Mouse (Mus musculus) frontal cortex, postnatal 36 days (tissue): ENCODE results near the gene Phf7.

Source experiments
- DNase-seq, 2 experiments: peaks; one replicate each; pipeline ENCODE4 v3.0.0; 2022; ENCODE audit warnings: low spot score in 2 of 2

Gene Phf7

DNA sequence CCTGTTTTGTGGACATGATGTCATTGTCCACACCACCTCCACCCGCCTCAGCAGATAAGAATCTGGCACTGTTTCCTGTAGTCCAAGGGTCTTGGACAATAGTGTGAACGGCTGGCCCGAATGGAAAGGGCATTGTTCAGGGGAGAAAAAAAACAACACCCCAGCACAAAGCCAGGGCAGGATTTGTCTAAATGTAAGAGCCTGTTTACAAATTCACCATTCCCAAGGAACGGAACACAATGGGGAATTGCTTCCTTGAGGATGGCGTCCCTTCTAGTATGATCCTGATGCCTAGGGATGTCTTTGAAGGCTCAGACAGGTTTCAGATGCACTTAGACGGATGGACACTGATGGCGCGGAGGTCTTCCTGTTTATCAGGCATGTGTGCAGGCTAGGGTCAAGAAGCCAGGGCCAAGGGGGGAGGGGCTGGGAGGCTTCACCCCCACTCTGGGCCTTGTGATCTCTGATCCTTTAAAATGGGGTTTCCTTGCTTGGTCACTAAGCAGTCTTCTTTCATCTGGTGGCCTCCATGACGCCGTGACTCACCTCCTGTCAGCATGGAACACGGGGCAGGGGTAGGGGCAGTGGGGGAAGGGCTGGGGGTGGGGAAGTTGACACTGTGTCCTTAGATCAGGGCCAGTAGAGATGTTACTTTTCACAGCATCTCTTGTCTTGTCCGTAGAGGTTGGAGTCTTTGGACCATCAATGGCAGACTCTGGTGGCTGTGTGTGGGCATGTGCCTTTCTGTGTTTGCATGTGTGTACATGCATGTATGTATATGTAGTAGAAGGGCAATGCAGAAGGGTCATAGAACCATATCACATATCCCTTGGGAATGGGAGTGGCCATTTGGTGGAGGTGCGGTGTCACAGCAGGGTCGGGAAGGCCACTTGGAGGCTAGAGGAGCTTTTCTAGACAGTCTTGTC is 17.8 kb downstream of the Phf7 start:
- DNase-seq = no peak

DNA sequence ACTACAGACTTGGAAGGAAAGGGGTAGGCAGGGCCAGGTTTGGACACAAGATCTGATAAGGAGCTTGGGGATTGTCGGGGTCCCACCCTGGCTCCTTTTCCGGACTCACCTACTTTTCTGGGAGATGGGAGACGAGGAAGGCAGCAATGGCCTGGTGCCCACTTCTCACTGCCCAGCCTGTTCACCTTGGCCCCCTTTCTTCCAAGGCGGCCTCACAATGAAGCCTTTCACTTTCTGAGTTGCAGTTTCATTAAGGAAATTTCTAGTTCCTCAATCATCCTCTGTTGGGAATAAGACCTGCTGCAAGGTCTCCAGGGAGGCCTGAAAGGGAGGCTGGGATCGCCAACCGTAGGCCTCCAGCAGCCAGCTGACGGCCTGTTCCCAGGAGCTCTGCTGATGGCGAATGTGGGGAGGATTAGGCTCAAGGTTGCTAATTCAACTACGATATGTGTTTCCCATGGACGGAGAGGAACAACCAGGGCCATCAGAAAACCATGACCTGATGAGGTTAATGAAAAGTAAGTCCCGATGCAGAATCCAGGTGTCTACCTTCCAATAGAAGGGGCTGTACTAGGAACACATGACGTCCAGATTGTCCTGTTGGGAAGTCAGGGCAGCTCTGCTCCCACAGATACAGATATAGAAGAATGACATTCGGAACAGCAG is 18.6 kb downstream of the Phf7 start:
- DNase-seq = no peak

DNA sequence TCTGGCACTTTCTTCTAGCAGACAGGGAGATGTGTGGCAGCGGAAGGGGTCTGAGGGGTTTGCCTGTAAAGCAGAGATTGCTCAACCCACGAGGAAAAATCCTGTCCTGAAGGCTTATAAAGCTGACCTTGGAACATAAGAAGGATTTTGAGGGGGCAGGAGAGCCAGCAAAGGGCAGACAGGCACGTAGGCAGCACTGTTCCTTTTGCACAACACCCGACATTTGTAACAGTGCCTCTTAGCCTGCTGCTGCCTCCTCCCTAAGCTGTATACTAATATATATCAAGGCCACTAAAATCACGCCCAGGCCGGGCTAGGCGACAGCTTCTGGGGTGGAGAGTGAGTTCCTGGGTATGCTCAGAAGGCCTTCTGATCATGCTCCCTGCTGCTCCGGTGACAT is 20.7 kb downstream of the Phf7 start:
- no peak for DNase-seq

DNA sequence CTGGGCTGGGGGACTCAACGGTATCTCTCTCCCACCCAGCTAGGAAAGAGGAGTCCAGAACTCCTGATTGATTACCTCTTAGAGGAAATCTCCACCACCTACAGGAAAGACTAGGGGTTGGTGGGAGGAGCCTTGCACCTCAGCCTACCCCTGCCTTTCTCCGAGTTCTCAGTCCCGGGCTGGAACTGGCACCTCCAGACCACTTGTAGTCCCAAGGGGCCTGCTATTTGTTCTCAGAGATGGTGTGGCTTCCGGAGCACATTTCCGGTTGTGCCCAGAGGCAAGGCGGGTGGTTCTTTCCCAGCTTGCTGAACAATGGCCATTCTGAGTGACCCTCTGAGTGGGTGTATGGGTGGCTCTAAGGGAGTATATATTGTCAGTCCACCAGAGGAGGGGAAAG is 22.9 kb downstream of the Phf7 start:
- no peak for DNase-seq

DNA sequence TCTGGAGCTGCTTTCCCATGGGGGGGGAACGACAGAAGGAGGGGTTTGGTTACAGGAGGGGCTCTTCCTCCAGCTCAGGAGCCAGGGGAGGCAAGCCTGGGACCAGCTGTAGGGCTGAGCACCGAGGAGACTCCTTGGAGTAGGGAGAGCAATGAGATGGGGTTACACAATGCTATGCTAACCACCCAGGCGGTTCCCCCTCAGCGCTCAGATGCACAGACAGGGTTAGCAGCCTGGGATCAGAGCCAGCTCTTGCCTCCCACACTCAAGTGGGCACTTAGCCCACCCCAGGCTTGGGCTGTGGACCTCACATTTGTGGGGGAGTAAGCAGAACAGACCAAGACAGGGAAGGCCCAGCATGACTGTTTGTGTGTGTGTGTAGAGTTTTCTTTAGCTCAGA is 24.1 kb downstream of the Phf7 start:
- peak; percentile 41 to 57 for DNase-seq

DNA sequence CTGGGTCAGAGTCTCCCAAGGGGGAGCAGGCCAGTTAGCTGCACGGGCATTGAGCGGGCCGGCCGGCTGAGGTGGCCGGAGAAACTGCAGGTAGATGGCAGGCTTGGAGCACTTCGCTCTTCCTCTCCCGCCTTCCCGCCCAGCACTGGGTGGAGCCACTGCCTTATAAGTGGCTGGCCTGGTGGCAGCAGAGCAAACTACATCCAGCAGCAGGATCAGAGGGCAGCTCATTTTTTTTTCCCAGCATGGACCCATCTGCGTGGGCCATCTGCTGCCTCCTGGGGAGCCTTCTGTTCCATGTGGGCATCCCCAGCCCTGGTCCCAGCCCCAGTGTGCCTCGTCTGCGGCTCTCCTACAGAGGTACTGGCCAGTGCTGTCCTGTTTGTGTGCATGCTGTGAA is 33.5 kb downstream of the Phf7 start, which contains the start of gene Sema3g:
Sema3g (plus strand) TSS at position 195 of the 400 bp plus-strand sequence.
- DNase-seq = no peak

DNA sequence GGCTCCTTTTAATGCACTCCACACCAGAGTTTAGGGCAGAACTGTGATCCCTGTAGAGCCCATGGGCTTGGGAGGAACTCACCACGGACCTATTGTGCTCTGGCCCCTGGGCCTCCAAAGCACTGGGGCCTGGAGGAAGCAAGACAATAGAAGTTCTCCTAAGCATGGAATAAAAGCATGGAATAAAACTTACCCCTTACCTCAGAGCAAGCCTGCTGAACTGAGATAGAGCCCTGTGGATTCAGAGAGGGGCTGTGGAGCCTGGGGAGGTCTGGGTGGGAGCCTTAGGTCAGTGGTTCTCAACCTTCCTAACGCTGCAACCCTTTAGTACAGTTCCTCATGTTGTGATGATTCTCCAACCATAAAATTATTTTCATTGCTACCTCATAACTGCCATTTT is 34.3 kb downstream of the Phf7 start, which contains the start of gene Nisch:
Nisch (minus strand) TSS at position 101 of the 400 bp plus-strand sequence.
- DNase-seq = no peak

DNA sequence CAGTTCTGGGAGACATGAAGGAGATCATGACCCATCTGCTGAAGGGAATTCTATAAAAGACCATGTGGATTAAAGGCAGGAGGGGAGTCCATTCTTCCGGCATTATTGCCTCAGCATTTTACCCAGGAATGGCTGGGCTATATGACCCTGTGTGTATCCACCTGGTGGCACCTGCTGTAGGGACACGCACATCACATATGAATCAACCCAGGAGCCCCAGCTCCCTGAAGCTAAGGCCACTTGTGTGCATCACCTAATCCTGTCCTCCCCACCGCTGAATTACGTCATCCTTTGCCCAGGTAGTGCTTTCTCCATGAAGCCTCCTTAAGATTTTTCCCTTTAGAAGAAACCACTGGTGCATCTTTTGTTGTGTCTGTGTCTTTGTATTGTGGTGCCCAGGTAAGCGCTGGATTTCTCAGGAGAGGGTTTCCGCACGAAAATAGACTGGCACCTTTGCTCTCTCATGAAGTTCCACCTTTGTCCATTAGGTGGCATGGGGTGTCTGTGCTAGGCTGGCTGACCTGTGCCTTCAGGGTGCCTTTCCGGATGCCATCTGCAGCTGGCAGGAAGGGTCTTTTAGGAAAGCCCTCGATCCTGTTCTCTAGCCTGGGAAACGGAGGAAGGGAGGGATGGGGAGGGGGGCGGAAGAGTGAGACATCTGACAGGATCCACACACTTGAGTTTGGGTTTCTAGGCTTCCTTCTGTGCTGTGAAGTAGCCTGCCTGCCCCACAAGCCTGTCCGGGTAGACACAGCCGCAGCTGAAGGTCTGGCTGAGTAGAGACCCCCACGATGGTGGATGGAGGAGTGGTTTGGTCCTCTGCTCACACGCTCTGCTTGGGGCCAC is 35.7 kb downstream of the Phf7 start:
- DNase-seq = peak; percentile 44 to 61

DNA sequence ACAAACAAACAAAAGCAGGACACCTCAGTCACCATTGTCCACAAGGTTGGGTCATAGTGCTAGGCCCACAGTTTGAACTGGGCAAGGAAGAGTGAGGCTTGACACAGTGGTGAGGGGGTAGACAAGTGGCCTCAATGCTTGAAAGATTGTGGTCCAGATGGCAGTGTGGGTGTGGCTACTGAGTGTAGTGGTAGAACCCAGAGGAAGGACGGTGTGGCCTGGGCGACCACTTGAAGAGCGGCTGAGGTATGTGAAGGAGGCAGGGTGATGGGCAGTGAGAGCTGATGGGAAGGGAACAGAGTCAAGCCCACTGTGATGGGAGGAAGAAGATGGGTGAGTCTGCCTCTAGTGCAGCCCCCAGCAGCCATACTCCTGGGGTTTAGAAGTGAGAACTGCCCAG is 36.4 kb downstream of the Phf7 start:
- no peak for DNase-seq

DNA sequence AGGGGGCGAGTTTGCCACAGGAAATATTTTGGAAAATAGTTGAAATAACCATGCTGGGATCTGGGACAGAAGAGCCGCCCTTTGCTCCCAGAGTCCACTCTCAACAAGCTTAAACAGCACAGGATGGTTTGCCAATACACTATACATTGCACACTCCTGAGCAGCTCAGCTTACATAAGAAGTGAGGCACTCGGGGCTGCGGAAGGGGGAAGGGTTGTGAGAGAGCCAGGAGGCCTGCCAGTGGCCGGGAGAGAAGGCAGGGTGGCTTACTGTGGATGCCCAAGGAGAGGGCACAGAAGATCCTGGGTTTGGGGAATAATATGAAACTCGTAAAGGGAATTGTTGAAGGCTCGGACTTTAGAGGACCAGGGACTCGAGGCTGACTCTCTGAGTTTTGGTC is 37.2 kb downstream of the Phf7 start:
- no peak for DNase-seq

DNA sequence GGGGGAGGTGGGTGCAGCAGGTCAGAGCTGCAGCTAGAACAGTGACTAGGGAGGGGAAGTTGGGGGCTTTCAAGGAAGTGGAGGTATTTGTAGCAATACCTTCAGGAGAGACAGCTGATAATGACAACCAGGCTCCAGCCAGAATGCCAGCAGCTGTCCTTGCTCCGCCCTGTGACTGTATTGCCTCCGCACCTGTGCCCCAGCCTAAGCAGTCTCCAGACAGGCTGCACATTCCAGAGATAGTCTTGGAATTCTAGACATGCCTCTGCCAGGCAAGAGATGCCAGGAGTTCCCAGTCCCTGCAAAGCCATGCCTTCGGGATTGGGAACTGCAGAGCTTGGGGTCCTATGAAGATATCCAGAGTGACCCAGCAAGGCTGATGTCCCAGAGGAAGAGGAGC is 38.6 kb downstream of the Phf7 start:
- DNase-seq = no peak

DNA sequence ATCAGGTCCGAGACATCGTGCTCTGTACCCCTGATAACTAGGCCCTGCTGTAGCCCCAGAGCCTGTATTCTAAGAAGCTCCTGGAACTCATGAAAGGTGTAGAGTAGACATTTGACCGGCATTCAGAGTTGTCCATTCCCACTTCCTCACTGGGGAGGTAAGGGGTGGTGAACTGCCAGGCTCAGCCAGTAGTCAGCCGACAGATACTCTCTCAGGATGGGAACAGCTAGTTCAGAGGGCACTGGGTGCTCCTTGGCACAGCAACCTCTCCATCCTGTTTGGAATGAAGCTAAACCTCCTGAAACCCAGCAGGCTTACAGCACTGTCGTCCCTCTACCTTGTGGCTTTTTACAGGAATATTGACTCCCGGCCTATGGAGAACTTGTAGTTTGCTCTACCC is 39.3 kb downstream of the Phf7 start:
- no peak for DNase-seq

DNA sequence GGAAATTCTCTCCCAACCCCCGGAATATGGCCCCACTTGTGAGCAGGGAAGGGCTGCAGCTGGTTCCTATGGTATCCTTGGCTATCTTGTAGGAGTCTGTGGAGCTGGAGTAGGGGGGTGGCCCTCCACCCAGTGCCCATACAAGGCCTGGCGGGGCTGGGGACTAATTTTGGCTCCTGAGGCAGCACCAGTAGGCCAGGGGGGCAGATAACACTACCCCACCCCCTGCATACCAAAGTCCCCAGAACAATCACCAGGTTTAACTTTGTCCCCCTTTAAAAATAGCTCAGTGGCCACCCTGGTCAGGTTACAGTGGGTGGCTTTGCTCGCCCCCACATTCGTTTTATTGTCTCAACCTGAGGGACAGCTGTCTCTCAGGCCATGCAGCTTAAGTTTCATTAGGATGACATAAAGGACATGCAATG is 42.0 kb downstream of the Phf7 start:
- DNase-seq = no peak

DNA sequence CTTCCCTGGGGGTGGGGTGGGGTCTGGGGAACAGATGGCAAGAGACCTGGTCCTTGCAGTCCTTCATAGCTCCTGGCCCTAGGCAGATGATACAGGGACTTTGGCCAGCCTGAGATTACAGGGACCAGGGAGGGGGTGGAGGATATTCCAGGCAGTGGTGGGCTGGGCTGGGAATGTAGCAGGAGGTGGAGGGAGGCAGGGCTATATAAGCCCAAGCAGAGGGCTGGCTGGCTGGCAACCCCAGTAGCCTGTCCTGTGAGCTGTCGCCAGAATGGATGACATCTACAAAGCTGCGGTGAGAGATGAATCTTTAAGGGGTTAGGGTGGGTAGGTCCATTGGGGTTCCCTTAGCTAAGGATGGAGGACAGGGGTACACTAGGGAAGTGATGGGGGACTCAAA is 43.0 kb downstream of the Phf7 start, which contains the start of gene Tnnc1:
Tnnc1 (plus strand) TSS at position 229 of the 400 bp plus-strand sequence.
- no peak for DNase-seq

DNA sequence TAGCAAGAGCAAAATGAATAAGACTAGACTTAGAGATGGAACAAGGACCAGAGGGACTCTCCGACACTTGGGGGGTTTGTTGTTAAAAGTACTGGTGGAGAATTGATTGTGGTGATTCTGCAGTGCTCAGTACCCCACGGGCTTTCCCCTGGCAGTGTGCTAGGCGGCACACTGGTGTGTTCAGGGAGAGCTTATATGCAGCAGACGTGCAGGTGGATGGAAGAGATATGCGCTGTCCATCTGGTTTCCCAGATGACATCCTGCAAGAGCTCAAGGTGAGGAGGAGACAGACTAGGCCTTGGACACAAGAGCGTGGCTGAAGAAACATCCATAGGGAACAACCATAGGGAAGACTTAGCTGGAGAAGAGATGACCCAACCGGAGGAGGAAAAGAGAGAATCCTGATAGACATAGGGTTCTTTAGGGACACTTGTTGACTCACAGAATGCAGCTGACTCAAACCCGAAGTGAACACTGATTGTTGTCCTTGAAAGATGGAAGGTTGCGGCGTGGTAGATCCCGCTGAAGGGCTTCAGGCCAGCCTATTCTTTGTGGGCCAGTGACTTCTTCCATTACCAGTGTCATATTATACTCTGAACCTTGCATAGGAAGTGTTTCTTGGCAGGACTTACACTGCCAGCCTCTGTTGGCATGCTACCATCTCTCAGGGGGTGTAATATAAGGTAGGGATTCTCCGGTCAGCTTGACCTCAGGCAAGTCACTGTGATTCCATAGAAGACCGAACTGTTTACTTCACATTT is 43.9 kb downstream of the Phf7 start:
- DNase-seq = peak in 1 of 2 experiments; percentile 32

DNA sequence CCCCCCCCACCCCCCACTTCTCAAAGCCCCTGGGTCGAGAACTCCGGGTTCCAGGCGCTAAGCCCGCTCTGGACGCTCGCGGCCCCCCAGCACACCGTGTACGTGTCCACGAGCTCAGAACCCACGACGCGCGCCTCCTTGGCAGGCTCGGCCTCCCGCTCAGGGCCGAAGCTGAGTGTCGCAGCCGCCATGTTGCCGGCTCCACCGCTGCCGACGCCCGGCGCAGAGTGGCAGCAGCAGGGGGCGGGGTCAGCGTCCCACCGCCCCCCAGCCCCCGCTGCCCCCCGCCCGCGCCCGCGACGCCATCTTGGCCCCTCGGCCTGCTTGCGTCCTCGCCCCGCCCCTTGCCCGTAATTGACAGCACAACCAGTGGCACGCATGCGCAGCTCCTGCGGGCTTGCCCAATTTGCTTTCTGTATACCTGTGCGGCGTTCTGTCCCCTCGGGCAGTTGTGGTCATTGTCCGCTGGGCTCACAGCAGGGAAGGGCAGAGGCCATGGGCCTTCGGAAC is 44.6 kb downstream of the Phf7 start:
- peak; percentile 91 to 93 for DNase-seq

DNA sequence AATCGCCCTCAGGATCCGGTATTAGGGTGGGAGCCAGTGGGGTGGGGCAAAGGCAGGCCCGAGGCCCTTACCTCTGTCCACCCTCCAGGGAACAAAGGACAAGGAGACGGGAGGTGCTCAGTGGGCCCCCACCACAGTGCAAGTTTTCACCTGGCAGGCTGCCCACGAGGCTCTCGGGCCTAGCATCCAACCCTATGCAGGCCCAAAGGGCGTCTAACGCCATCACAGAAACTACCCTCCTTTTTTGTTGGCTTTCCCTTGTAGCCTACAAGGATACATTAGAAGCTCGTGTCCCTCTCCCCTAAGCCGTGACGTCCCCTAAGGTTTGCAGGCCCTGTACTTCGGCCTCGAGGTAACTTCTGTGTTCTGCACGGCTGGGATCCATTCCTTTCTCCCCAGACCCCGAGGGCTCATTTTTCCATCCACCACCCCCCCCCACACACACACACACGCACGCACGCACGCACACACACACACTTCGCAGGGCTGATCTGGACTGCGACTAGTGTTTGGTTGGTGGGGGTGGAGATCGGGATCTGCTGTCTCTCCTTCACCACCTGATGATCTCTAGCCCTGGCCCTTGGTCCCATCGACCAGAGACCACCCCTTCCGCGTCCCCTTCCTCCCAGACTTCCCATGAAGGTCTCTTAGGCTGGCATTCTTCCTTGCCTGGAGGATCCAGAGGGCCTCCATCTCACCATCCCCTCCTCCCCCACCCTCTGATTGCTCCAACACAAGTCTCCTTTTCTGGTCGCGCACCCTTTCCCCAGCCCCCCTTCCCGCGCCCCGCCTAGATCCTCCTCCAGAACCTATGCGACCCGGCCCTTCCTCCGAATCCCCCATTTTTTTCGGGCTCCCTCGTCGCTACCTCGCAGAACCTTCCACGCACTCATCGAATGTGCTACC is 45.3 kb downstream of the Phf7 start:
- peak; percentile 36 to 39 for DNase-seq

DNA sequence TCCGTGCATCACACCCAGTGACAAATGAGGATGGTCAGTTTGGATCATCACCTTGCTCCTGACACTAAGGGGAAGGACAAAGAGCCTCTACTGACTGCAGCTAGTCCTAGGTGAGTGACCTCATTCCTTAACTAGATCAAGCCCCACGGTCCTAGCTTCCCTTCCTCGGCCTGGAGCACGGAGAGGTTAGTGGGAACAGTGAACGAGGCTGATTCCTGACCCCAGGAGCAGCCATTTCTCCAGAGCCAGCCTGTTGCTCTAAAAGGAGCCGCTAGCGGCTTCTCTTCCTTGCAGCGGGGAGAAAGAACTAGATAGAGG is 45.9 kb downstream of the Phf7 start:
- no peak for DNase-seq

DNA sequence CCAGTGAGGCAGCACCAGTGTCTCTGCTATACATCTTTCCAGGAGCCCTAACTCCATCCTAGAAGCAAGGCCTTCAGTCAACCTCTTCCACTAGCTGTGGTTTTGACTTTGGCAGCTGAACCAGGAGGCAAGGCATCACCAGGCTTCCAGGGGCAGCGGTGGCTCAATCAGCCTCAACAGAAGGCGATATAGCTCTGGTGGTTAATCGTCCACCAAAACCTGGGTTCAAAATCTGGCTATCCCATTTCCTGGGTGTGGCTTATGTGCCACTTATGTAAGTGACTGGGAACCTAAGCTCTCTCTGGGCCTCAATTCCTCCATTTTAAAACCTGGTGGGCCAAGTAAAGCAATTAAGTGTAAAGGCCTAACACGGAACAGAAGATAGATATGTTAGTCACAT is 46.3 kb downstream of the Phf7 start:
- DNase-seq = no peak

DNA sequence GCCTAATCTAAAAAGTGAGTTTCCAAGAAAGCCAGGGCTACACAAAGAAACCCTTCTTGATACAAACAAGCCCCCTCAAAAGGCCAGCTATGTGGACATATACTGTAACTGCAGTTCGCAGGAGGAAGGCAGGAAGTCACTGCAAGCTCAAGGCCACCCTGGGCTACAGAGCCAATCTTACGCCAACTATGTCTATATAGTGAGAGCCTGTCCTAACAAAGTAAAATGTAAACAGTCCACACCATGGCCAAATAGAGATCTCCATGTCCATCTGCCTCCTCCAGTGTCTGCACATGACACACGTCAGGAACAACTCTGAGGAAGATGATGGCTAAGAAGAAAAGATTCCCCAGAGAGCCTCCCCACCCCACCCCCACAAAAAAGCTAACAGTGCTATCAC is 51.1 kb downstream of the Phf7 start:
- no peak for DNase-seq
